Mouse (Mus musculus) G1E (cell line): ENCODE results near the gene Pcbp1.

ENCODE experiments used
- CTCF ChIP-seq: IDR thresholded peaks from 2 replicates; pipeline ENCODE4 v1.5.1; 2012; ENCODE audit warnings: low read depth, low read length, inconsistent platforms, mixed read lengths
- GATA1 ChIP-seq: IDR thresholded peaks from 2 replicates; pipeline ENCODE4 v1.6.1; 2012; ENCODE audit warnings: borderline replicate concordance, low read length, inconsistent platforms, mixed read lengths
- POLR2AphosphoS5 ChIP-seq: IDR thresholded peaks from 2 replicates; pipeline ENCODE4 v1.6.1; 2012; ENCODE audit warnings: low read depth, low read length, inconsistent platforms; ENCODE audit not compliant: insufficient replicate concordance
- TAL1 ChIP-seq: conservative IDR thresholded peaks from 2 replicates; pipeline ENCODE4 v1.6.1; 2012; ENCODE audit warnings: low read depth, low read length, inconsistent platforms, mixed read lengths

DNA sequence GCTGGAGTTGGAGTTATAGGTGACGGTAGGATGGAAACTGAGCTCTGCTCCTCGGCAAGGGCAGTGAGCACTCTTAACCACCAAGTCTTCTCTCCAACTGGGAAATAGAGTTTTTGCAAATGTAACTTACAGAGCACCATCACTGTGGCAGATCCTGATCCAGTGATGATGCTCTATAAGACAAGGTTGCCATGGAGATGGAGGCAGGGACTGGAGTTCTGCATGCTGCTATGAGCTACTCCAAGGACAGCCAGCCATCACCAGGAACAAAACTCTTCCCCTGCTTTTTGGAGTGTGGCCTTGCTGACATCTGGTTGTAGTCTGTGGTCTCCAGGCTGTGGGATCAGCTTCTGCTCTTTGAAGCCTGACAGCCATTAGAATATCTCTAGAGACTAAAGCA lies 39.7 kb upstream of the Pcbp1 start:
- TF ChIP-seq CTCF (no peak), GATA1 (no peak), TAL1 (no peak), POLR2AphosphoS5 (no peak)
